Mouse (Mus musculus) midbrain, embryonic 14.5 days (tissue): ENCODE data around the gene Anks1. TPM values are rescaled to one million over a fixed set of nuclear protein-coding genes. Genes with fewer than 3 reads are reported as not detected.

Experiments used
- ATAC-seq: fragments of 200-750 bp; cut with Nextera tagmentation; 2 replicates; pipeline ENCODE4 v1.8.0; 2017; ENCODE audit warnings: moderate number of reproducible peaks, moderate library complexity; ENCODE audit not compliant: low FRiP score, low TSS enrichment
- DNase-seq: peaks from one replicate; pipeline ENCODE4 v3.0.0-alpha.2; 2015
- H3K27ac ChIP-seq: fragments of 300-500 bp; sonication (generic); replicated peaks from 2 replicates; pipeline ENCODE4 v1.5.1; 2014; ENCODE audit warnings: mild to moderate bottlenecking, low read depth, low read length, moderate library complexity
- H3K27me3 ChIP-seq: fragments of 300-500 bp; sonication (generic); 2 replicates; pipeline ENCODE4 v1.6.1; 2014; ENCODE audit warnings: low read length, control low read depth, mixed read lengths; ENCODE audit not compliant: control insufficient read depth, insufficient read depth
- H3K36me3 ChIP-seq: fragments of 300-500 bp; sonication (generic); 2 replicates; pipeline ENCODE4 v1.6.1; 2014; ENCODE audit warnings: low read length, control low read depth; ENCODE audit not compliant: control insufficient read depth, insufficient read depth
- H3K4me1 ChIP-seq: fragments of 300-500 bp; sonication (generic); 2 replicates; pipeline ENCODE4 v1.6.1; 2014; ENCODE audit warnings: mild to moderate bottlenecking, antibody characterized with exemption, low read length, control low read depth; ENCODE audit not compliant: control insufficient read depth, insufficient read depth
- H3K4me2 ChIP-seq: fragments of 300-500 bp; sonication (generic); 2 replicates; pipeline ENCODE4 v1.6.1; 2014; ENCODE audit warnings: mild to moderate bottlenecking, low read length, moderate library complexity
- H3K4me3 ChIP-seq: fragments of 300-500 bp; sonication (generic); replicated peaks from 2 replicates; pipeline ENCODE4 v1.5.1; 2014; ENCODE audit warnings: low read depth, low read length
- H3K9ac ChIP-seq: fragments of 300-500 bp; sonication (generic); replicated peaks from 2 replicates; pipeline ENCODE4 v1.6.1; 2014; ENCODE audit warnings: mild to moderate bottlenecking, low read length, moderate library complexity
- H3K9me3 ChIP-seq: fragments of 300-500 bp; sonication (generic); 2 replicates; pipeline ENCODE4 v1.6.1; 2016; ENCODE audit warnings: low read length, control low read depth, mixed read lengths; ENCODE audit not compliant: control insufficient read depth
- WGBS: fragments of 180-500 bp; shearing (Covaris S2); extraction: QIAGEN DNeasy Blood & Tissue Kit; methylation state at CpG from one replicate; pipeline ENCODE4 v1.1.7; 2014; 5-methylcytosine and 5-hydroxymethylcytosine counted together
- polyA plus RNA-seq: library from polyadenylated mRNA; unstranded; fragments of >200 nt; fragmentation: Nextera tagmentation; extraction: Ambion mirVana; gene quantifications from 2 replicates; pipeline ENCODE4 v1.2.1, GENCODE M21; 2014

Gene Anks1
- polyA plus RNA-seq, 1 experiment from 2014 or later, result 69.2 TPM

GRCm38 (mm10) chr17:28107275-28107674 is 198.2 kb downstream of the Anks1 start:
- Histone ChIP-seq H3K27me3 (no peaks in the 10 kb centered on the region), H3K4me1 (peaks cover 1% of the 10 kb centered on the region; the same call in 1 of the 2 replicates), H3K4me2 (no peak overlapping the region), H3K9me3 (no peaks in the 10 kb centered on the region), H3K9ac (0 out of 2 replicates have a peak overlapping the region, but pooled peaks have one; percentile 9), H3K27ac (no peak overlapping the region), H3K36me3 (no peaks in the 10 kb centered on the region), H3K4me3 (no peak overlapping the region)
- DNase-seq (no peak), ATAC-seq (no peak)
- 8% methylated on average over 14 of the region's 14 CpGs for WGBS

- Histone ChIP-seq H3K36me3 (no peaks in the 10 kb centered on the region), H3K9ac (no peak overlapping the region), H3K9me3 (no peaks in the 10 kb centered on the region), H3K27me3 (no peaks in the 10 kb centered on the region), H3K4me1 (no peaks in the 10 kb centered on the region), H3K27ac (no peak overlapping the region), H3K4me2 (no peak overlapping the region), H3K4me3 (no peak overlapping the region)
- ATAC-seq, result no peak
- WGBS, result 87% methylated on average over 8 of the region's 8 CpGs
- no peak for DNase-seq
These were observed 203.2 kb downstream of the Anks1 start for GRCm38 (mm10) chr17:28112266-28112665.

Other genes starting within 250 kb of the Anks1 start
- gene Spdef, start 180.4 kb upstream of the Anks1 start, polyA plus RNA-seq, result 1.5 and 2.7 TPM in 2 replicates
- gene D17Wsu92e, start 88.7 kb upstream of the Anks1 start, polyA plus RNA-seq, result 11.7 and 12.9 TPM in 2 replicates
- gene Snrpc, start 71.2 kb upstream of the Anks1 start, polyA plus RNA-seq, result 240 and 274 TPM in 2 replicates
- 6.6 and 9.3 TPM in 2 replicates for gene Uhrf1bp1, start 52.9 kb upstream of the Anks1 start, polyA plus RNA-seq
- 59.9 and 64.9 TPM in 2 replicates for gene Taf11, start 538 bp downstream of the Anks1 start, polyA plus RNA-seq
- 0.88 and 1.1 TPM in 2 replicates for gene Tcp11, start 171.3 kb downstream of the Anks1 start, polyA plus RNA-seq
- 7.3 and 8.0 TPM in 2 replicates for gene Scube3, start 232.8 kb downstream of the Anks1 start, polyA plus RNA-seq